Mouse (Mus musculus) heart, embryonic 12.5 days (tissue): Measurements from ENCODE around the gene Mitf. TPM values are rescaled to one million over a fixed set of nuclear protein-coding genes. Genes with fewer than 3 reads are reported as not detected.

Experiments
- ATAC-seq: fragments of 200-750 bp; cut with Nextera tagmentation; 2 replicates; pipeline ENCODE4 v1.8.0; 2017; ENCODE audit warnings: moderate TSS enrichment, moderate library complexity; ENCODE audit not compliant: insufficient number of reproducible peaks, low FRiP score
- H3K27ac ChIP-seq: fragments of 300-500 bp; sonication (generic); 2 replicates; pipeline ENCODE4 v1.5.1; 2016; ENCODE audit warnings: mild to moderate bottlenecking, moderate library complexity; ENCODE audit not compliant: poor library complexity, severe bottlenecking
- H3K27me3 ChIP-seq: fragments of 300-500 bp; sonication (generic); replicated peaks from 2 replicates; pipeline ENCODE4 v1.6.1; 2016; ENCODE audit warnings: mild to moderate bottlenecking, moderate library complexity
- H3K36me3 ChIP-seq: fragments of 300-500 bp; sonication (generic); 2 replicates; pipeline ENCODE4 v1.6.1; 2016; ENCODE audit warnings: mild to moderate bottlenecking, moderate library complexity
- H3K4me1 ChIP-seq: fragments of 300-500 bp; sonication (generic); replicated peaks from 2 replicates; pipeline ENCODE4 v1.6.1; 2016; ENCODE audit warnings: mild to moderate bottlenecking
- H3K4me2 ChIP-seq: fragments of 300-500 bp; sonication (generic); 2 replicates; pipeline ENCODE4 v1.6.1; 2016; ENCODE audit warnings: mild to moderate bottlenecking, moderate library complexity
- H3K4me3 ChIP-seq: fragments of 300-500 bp; sonication (generic); 2 replicates; pipeline ENCODE4 v1.5.1; 2016; ENCODE audit warnings: mild to moderate bottlenecking
- H3K9ac ChIP-seq: fragments of 300-500 bp; sonication (generic); 2 replicates; pipeline ENCODE4 v1.6.1; 2016; ENCODE audit warnings: mild to moderate bottlenecking, moderate library complexity
- H3K9me3 ChIP-seq: fragments of 300-500 bp; sonication (generic); replicated peaks from 2 replicates; pipeline ENCODE4 v1.6.1; 2016; ENCODE audit warnings: mild to moderate bottlenecking, moderate library complexity
- WGBS: fragments of 180-500 bp; shearing (Covaris S2); methylation state at CpG from one replicate; pipeline ENCODE4 v1.1.7; 2016; 5-methylcytosine and 5-hydroxymethylcytosine counted together
- polyA plus RNA-seq: library from polyadenylated mRNA; unstranded; fragments of >200 nt; fragmentation: Nextera tagmentation; extraction: Ambion mirVana; gene quantifications from 2 replicates; pipeline ENCODE4 v1.2.1, GENCODE M21; 2016

Gene Mitf
- polyA plus RNA-seq, 1 experiment from 2014 or later: 19.5 TPM

- Histone ChIP-seq H3K27me3 (no peaks in the 10 kb centered on the region), H3K9ac (no peak overlapping the region), H3K4me1 (peaks cover 29% of the 10 kb centered on the region), H3K4me2 (no peak overlapping the region), H3K4me3 (no peak overlapping the region), H3K36me3 (no peaks in the 10 kb centered on the region), H3K27ac (peak overlapping the region; percentile 49), H3K9me3 (no peaks in the 10 kb centered on the region)
- WGBS: 60% methylated on average over 8 of the region's 8 CpGs
- no peak for ATAC-seq
These were observed 48.7 kb downstream of the Mitf start for GRCm38 (mm10) chr6:97855420-97856170.

- Histone ChIP-seq H3K9me3 (no peaks in the 10 kb centered on the region), H3K9ac (no peak overlapping the region), H3K4me2 (no peak overlapping the region), H3K27ac (peak overlapping the region; percentile 49; the same call in 1 of the 2 replicates), H3K36me3 (no peaks in the 10 kb centered on the region), H3K27me3 (no peaks in the 10 kb centered on the region), H3K4me1 (peaks cover 31% of the 10 kb centered on the region), H3K4me3 (no peak overlapping the region)
- no peak for ATAC-seq
- 72% methylated on average over 8 of the region's 8 CpGs for WGBS
These were observed 49.6 kb downstream of the Mitf start for GRCm38 (mm10) chr6:97856502-97856901.

- Histone ChIP-seq H3K4me2 (no peak overlapping the region), H3K9ac (no peak overlapping the region), H3K9me3 (no peaks in the 10 kb centered on the region), H3K4me3 (no peak overlapping the region), H3K36me3 (no peaks in the 10 kb centered on the region), H3K27ac (no peak overlapping the region), H3K27me3 (no peaks in the 10 kb centered on the region), H3K4me1 (peaks cover 22% of the 10 kb centered on the region)
- ATAC-seq: no peak; the same call in 1 of the 2 replicates
- 38% methylated on average over 3 of the region's 3 CpGs for WGBS
These were observed 50.8 kb downstream of the Mitf start for GRCm38 (mm10) chr6:97857690-97858089.

GRCm38 (mm10) chr6:97866575-97866974 is 59.7 kb downstream of the Mitf start:
- no peaks in the 10 kb centered on the region for H3K9me3 ChIP-seq
- H3K9ac ChIP-seq: no peak overlapping the region
- H3K4me3 ChIP-seq: no peak overlapping the region
- ATAC-seq: no peak
- no peaks in the 10 kb centered on the region for H3K27me3 ChIP-seq
- no peak overlapping the region for H3K27ac ChIP-seq
- WGBS: 90% methylated on average over 7 of the region's 7 CpGs
- H3K4me2 ChIP-seq: no peak overlapping the region
- H3K4me1 ChIP-seq: peaks cover 20% of the 10 kb centered on the region
- H3K36me3 ChIP-seq: no peaks in the 10 kb centered on the region

- Histone ChIP-seq H3K4me1 (peaks cover 21% of the 10 kb centered on the region), H3K36me3 (no peaks in the 10 kb centered on the region), H3K4me2 (no peak overlapping the region), H3K27ac (peak overlapping the region; percentile 4; the same call in 1 of the 2 replicates), H3K9ac (no peak overlapping the region), H3K27me3 (no peaks in the 10 kb centered on the region), H3K9me3 (no peaks in the 10 kb centered on the region), H3K4me3 (no peak overlapping the region)
- no peak for ATAC-seq
- WGBS: 81% methylated on average over 1 of the region's 1 CpGs
These were observed 61.2 kb downstream of the Mitf start for GRCm38 (mm10) chr6:97868005-97868404.

- Histone ChIP-seq H3K9me3 (no peaks in the 10 kb centered on the region), H3K27me3 (no peaks in the 10 kb centered on the region), H3K27ac (peak overlapping the region; percentile 68), H3K4me3 (no peak overlapping the region), H3K36me3 (no peaks in the 10 kb centered on the region), H3K9ac (no peak overlapping the region), H3K4me2 (no peak overlapping the region), H3K4me1 (peaks cover 26% of the 10 kb centered on the region)
- 38% methylated on average over 4 of the region's 4 CpGs for WGBS
- ATAC-seq: no peak
These were observed 63.1 kb downstream of the Mitf start for GRCm38 (mm10) chr6:97869953-97870352.

- Histone ChIP-seq H3K4me2 (no peak overlapping the region), H3K27ac (no peak overlapping the region), H3K27me3 (no peaks in the 10 kb centered on the region), H3K9me3 (no peaks in the 10 kb centered on the region), H3K4me1 (peaks cover 26% of the 10 kb centered on the region), H3K9ac (no peak overlapping the region), H3K4me3 (no peak overlapping the region), H3K36me3 (no peaks in the 10 kb centered on the region)
- no peak for ATAC-seq
- 91% methylated on average over 4 of the region's 4 CpGs for WGBS
These were observed 64.6 kb downstream of the Mitf start for GRCm38 (mm10) chr6:97871296-97872030.

GRCm38 (mm10) chr6:97873102-97873501 is 66.2 kb downstream of the Mitf start:
- peaks cover 36% of the 10 kb centered on the region for H3K4me1 ChIP-seq
- H3K4me3 ChIP-seq: no peak overlapping the region
- H3K36me3 ChIP-seq: no peaks in the 10 kb centered on the region
- WGBS: 41% methylated on average over 2 of the region's 2 CpGs
- H3K4me2 ChIP-seq: no peak overlapping the region
- no peak for ATAC-seq
- H3K9me3 ChIP-seq: no peaks in the 10 kb centered on the region
- H3K27me3 ChIP-seq: no peaks in the 10 kb centered on the region
- H3K27ac ChIP-seq: no peak overlapping the region
- H3K9ac ChIP-seq: no peak overlapping the region

- ATAC-seq: no peak; the same call in 1 of the 2 replicates
- WGBS: 50% methylated on average over 2 of the region's 2 CpGs
- Histone ChIP-seq H3K4me2 (peak overlapping the region; percentile 33; the same call in 1 of the 2 replicates), H3K27ac (peak overlapping the region; percentile 84), H3K9me3 (no peaks in the 10 kb centered on the region), H3K4me3 (no peak overlapping the region), H3K9ac (no peak overlapping the region), H3K36me3 (no peaks in the 10 kb centered on the region), H3K27me3 (no peaks in the 10 kb centered on the region), H3K4me1 (peaks cover 49% of the 10 kb centered on the region)
These were observed 70.1 kb downstream of the Mitf start for GRCm38 (mm10) chr6:97876990-97877389.

- Histone ChIP-seq H3K9me3 (no peaks in the 10 kb centered on the region), H3K4me1 (peaks cover 52% of the 10 kb centered on the region), H3K9ac (no peak overlapping the region), H3K27ac (peak overlapping the region; percentile 84), H3K27me3 (no peaks in the 10 kb centered on the region), H3K4me3 (no peak overlapping the region), H3K36me3 (no peaks in the 10 kb centered on the region), H3K4me2 (peak overlapping the region; percentile 33; the same call in 1 of the 2 replicates)
- ATAC-seq: peak; percentile 51; the same call in 1 of the 2 replicates
- 45% methylated on average over 6 of the region's 6 CpGs for WGBS
These were observed 70.6 kb downstream of the Mitf start for GRCm38 (mm10) chr6:97877492-97877891.

- Histone ChIP-seq H3K4me1 (peaks cover 55% of the 10 kb centered on the region), H3K9ac (no peak overlapping the region), H3K9me3 (no peaks in the 10 kb centered on the region), H3K4me2 (no peak overlapping the region), H3K4me3 (no peak overlapping the region), H3K27ac (peak overlapping the region; percentile 87), H3K27me3 (no peaks in the 10 kb centered on the region), H3K36me3 (no peaks in the 10 kb centered on the region)
- ATAC-seq: peak; percentile 69; the same call in 1 of the 2 replicates
- 19% methylated on average over 5 of the region's 5 CpGs for WGBS
These were observed 73.5 kb downstream of the Mitf start for GRCm38 (mm10) chr6:97880363-97880762.
